Mouse (Mus musculus) embryonic facial prominence, embryonic 10.5 days (tissue): ENCODE measurements at regions not wholly inside any gene's neighbourhood (a gene's known extent, or its start where the extent isn't known, plus 50 kb on each side); places are given as distances from the start of the nearest gene placed in this dataset.

Experiments
- DNase-seq: peaks from one replicate; pipeline ENCODE4 v3.0.0-alpha.2; 2017; ENCODE audit warnings: low spot score
- H3K27ac ChIP-seq: fragments of 300-500 bp; sonication (generic); replicated peaks from 2 replicates; pipeline ENCODE4 v1.5.1; 2016; ENCODE audit warnings: mild to moderate bottlenecking
- H3K27me3 ChIP-seq: fragments of 300-500 bp; sonication (generic); replicated peaks from 2 replicates; pipeline ENCODE4 v1.6.1; 2016; ENCODE audit warnings: low read depth, mild to moderate bottlenecking; ENCODE audit not compliant: poor library complexity, severe bottlenecking
- H3K36me3 ChIP-seq: fragments of 300-500 bp; sonication (generic); replicated peaks from 2 replicates; pipeline ENCODE4 v1.6.1; 2016; ENCODE audit warnings: mild to moderate bottlenecking, moderate library complexity
- H3K4me1 ChIP-seq: fragments of 300-500 bp; sonication (generic); 2 replicates; pipeline ENCODE4 v1.6.1; 2016
- H3K4me3 ChIP-seq: fragments of 300-500 bp; sonication (generic); 2 replicates; pipeline ENCODE4 v1.5.1; 2016; ENCODE audit warnings: mild to moderate bottlenecking, moderate library complexity
- H3K9me3 ChIP-seq: fragments of 300-500 bp; sonication (generic); 2 replicates; pipeline ENCODE4 v1.6.1; 2016; ENCODE audit warnings: mild to moderate bottlenecking
- WGBS: fragments of 180-500 bp; shearing (Covaris S2); methylation state at CpG from one replicate; pipeline ENCODE4 v1.1.7; 2016; 5-methylcytosine and 5-hydroxymethylcytosine counted together

DNA sequence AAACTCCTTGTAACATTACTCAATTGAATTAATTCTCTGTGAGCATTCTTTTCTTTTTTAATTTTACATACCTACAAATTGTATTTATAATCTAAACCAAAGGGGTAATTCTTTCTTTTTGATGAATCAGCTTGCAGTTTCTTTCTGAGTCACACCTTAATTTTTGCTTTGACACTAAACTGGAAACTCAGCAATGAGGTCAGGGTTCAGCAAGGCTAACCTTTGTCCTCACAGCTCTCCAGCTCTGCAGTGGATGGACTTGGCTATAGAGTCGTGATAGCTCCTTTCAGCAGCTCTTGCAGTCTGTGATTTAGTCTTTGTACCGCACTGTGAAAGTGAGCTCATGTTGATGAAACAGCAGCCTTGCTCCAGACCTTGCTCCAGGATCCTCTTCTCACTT, 1093.0 kb upstream of the 2610301B20Rik start:
- Histone ChIP-seq H3K9me3 (no peaks in the 10 kb centered on the region), H3K4me1 (no peaks in the 10 kb centered on the region), H3K27ac (no peak overlapping the region), H3K27me3 (no peaks in the 10 kb centered on the region), H3K36me3 (no peaks in the 10 kb centered on the region), H3K4me3 (no peak overlapping the region)
- no peak for DNase-seq
- WGBS = 66% methylated on average over 2 of the region's 2 CpGs

DNA sequence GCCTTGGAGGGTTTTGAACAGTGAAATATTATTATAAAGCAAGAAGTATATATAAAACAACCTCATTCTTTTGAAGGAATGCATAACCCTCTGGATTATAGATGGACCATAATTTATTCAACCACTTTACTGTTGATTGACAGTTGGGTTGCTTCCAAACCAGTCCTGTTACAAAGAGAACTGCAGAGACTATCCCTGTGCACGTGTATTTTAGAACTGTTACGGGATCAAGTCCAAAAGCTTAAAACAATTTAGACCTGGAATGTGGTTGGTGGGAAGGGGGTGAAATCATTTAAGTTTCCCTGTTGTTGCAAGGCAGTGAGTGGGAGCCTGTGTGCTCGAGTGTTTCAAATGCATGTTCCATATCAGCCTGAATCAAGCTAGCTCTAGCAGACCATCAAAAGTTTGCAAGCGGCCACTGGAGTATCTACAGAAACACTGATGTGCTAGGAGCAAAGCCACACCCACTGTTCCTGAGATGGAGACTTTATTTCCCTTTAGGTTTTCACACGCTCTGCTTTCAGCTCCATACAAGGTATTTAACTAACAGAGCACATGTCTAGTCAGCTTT, 1086.4 kb upstream of the 2610301B20Rik start:
- 83% methylated on average over 5 of the region's 5 CpGs for WGBS
- no peak overlapping the region for H3K4me3 ChIP-seq

DNA sequence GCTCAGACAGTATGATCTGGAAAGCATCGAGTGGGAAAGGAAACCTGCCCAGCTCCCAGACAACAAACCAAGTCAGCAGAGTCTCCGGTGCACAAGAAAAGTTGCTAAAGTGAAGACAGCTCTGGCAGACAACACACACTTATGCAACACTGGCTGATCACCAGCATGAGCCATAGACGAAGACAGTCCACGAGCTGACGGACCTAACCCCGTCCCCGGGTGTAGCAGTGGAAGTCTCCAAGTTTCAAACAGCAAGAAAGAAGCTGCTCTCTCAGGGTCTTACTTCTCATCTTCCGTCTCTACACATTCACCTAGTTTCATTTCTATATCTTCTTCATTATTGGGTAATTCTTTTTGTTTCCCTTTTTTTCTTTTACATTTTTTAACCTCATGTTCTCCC, 1083.8 kb upstream of the 2610301B20Rik start:
- WGBS = 89% methylated on average over 8 of the region's 8 CpGs

More for the DNA sequence above, 1086.4 kb upstream of the 2610301B20Rik start:
- Histone ChIP-seq H3K36me3 (no peaks in the 10 kb centered on the region), H3K4me1 (no peaks in the 10 kb centered on the region), H3K9me3 (no peaks in the 10 kb centered on the region), H3K27ac (no peak overlapping the region), H3K27me3 (no peaks in the 10 kb centered on the region)
- no peak for DNase-seq

More for the DNA sequence above, 1083.8 kb upstream of the 2610301B20Rik start:
- H3K4me1 ChIP-seq = no peaks in the 10 kb centered on the region
- no peaks in the 10 kb centered on the region for H3K27me3 ChIP-seq
- no peaks in the 10 kb centered on the region for H3K9me3 ChIP-seq
- no peaks in the 10 kb centered on the region for H3K36me3 ChIP-seq
- no peak overlapping the region for H3K27ac ChIP-seq
- H3K4me3 ChIP-seq = no peak overlapping the region
- no peak for DNase-seq
